Mouse (Mus musculus) adrenal gland, adult 2 months (tissue): ENCODE measurements around the gene Polr3e. TPM values are rescaled to one million over a fixed set of nuclear protein-coding genes. Genes with fewer than 3 reads are reported as not detected.
A peak's percentile ranks its signal among the peaks of the same experiment; 100 is the strongest.

ENCODE experiments used
- DNase-seq: peaks from one replicate; pipeline ENCODE4 v3.0.0; 2021
- polyA plus RNA-seq: library from polyadenylated mRNA; depleted of rRNA; stranded (reverse); fragments of >200 nt; gene quantifications from 2 replicates; pipeline ENCODE4 v1.2.3, GENCODE M21; 2012; rRNA removed
- total RNA-seq, 2 experiments: library from RNA; stranded (reverse); gene quantifications; 2 replicates each; pipeline ENCODE4 v1.2.3; 2021

The Polr3e gene
- total and polyA plus RNA-seq, 3 experiments, result 15.1 to 23.0 (median 22.5) TPM

DNA sequence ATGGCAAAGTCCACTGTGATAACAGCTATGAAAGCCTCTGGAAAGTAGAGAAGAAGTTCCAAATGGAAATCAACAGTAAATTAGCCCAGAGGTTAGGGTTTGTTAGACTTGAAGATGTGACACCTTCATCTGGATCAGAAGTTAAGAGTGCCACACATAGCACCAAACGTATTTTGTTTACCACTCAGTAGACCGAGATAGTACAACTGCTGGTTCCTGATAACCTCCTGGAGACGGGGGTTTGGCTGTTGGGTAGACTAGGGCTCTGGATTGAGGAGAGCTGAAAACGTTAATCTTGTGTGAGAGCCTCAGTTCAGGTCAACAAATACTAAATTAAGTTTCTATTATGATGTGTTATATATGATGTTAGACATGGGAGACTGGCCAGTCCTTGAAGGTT is 62.5 kb downstream of the Polr3e start:
- no peak for DNase-seq

DNA sequence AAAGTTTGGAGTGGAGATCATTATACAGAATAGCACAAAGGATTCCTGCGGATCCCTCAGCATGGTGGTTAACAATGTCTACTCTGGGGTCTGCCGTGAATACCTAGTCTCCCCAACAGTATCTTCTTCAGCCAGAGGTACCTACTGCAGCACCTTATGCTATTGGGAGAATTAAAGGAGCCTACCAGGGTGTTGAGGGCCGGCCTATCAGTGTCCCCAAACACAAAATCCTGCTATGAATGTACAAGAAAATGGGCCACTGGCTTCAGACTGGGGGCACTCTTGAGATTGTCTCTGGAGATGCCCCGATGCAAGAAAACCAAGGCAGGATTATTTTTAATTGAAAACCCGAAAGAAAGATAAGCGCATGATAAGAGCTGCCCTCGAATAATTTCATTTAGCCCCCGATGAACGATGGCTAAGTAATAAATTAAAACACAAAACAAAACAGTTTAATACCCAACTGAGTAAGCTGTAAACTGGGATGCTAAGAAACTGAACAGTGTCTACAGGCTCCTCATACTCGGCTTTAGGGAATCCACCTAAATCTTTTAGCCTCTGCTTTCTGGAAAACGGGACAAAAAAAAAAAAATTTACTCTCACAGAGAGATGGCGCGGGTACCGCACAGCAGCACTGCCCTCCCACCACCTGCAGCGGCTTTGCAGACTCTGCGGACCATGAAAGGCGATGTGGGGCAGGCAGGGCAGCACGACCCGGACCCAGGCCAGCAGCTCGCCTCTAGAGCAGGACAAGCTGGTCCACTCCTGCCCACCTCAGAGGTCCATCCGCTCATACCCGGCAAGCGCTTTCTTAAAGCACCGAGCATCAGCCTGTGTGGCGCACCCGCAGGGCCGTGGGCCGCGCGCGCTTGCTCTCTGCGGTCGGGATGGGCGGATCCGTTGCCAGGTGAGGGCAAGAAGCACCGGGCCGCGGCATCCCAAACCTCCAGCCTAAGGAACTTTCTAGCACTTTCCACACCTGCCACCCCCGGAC is 63.7 kb downstream of the Polr3e start:
- DNase-seq, result peak; percentile 45

DNA sequence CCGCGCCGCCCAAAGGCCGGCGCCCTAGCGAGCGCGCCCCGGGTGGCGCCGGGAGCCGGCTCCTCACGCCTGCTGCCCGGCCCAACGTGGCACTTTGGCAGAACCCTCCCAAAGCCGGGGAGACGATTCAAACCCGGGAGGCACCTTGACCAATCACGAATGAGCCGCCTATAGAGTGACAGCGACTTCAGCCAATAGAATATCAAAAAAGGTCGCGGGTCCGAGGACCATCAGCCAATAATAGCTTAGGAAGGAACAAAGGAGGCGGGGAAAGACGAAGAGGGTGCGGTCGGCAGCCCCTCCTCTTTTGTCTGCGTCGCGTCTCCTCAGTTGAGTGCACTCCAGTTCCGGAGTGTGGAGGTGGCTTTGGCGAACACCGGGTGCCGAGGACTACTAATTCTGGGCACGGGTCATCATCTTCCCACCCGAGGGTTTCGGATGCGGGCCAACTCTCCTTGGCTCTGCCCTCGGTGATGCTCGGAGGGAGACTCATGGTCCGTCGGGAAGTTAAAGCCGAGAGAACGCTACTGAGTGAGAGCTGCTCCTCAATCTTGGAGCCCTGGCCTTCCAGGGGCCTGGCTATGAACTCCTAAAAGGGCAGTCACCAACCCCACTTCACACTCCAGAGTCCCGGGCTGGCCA is 64.8 kb downstream of the Polr3e start, which contains the start of the genes Cdr2 and Mfsd13b:
Gene Cdr2 (minus strand): TSS at position 113 of the 642 bp plus-strand sequence.
Gene Mfsd13b (plus strand): TSS at position 310 of the 642 bp plus-strand sequence.
- peak; percentile 98 for DNase-seq

DNA sequence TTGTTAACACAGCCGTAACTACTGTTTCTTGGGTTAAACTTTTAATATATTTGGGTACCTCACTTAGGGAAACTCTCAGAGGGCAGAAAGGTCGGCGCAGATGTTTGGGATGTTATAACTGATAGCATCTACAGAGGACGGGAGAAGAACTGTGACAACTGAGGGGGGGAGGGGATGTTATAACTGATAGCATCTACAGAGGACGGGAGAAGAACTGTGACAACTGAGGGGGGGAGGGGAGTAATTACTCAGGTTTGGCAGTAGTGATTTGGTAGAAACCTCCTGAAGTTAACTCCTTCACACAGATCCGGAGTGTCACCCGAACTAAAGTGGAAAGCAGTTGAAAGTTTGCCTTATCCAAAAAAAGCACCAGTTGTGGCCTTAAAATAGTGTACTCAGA is 65.4 kb downstream of the Polr3e start:
- no peak for DNase-seq

DNA sequence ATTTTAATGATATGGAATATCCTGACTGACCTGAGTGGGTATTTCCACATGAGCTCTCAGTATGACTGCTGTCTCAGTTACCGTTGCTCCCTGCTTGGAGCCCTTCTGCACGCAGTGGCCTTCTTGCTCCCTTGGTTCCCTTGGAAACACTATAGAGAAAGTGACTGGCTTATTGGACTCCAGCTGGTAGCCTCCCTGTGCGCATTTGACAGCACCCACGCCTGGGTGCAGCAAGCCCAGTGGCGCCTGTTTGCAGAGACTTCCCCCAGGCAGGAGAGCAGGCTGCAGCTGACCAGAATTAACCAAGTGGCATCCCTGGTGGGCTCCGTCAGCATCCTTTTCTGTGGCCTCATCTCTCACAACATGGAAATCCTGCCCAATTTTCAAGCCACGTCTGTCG is 73.6 kb downstream of the Polr3e start:
- DNase-seq, result no peak

Other genes starting within 250 kb of the Polr3e start
- gene Pdzd9, start 247.4 kb upstream of the Polr3e start, total RNA-seq, result not detected
- gene Pdzd9, start 247.4 kb upstream of the Polr3e start, polyA plus RNA-seq, result not detected in 2 replicates
- 10 to 100 TPM; 29.3 to 41.6 TPM for gene Mosmo, start 240.1 kb upstream of the Polr3e start, total RNA-seq
- gene Mosmo, start 240.1 kb upstream of the Polr3e start, polyA plus RNA-seq, result 30.9 and 43.3 TPM in 2 replicates
- gene Vwa3a, start 178.4 kb upstream of the Polr3e start, total RNA-seq, result 1 to 10 TPM; 1.8 to 3.9 TPM
- 0.71 and 1.2 TPM in 2 replicates for gene Vwa3a, start 178.4 kb upstream of the Polr3e start, polyA plus RNA-seq
- not detected for gene Gm5737, start 105.4 kb upstream of the Polr3e start, total RNA-seq
- gene Gm5737, start 105.4 kb upstream of the Polr3e start, polyA plus RNA-seq, result not detected in 2 replicates
- 10 to 100 TPM; 28.3 to 37.6 TPM for gene Eef2k, start 74.9 kb upstream of the Polr3e start, total RNA-seq
- gene Eef2k, start 74.9 kb upstream of the Polr3e start, polyA plus RNA-seq, result 16.6 and 17.1 TPM in 2 replicates
- 1 to 10 TPM; 8.6 to 9.0 TPM for gene Cdr2, start 64.6 kb downstream of the Polr3e start, total RNA-seq
- gene Cdr2, start 64.6 kb downstream of the Polr3e start, polyA plus RNA-seq, result 7.4 and 11.0 TPM in 2 replicates
- gene Mfsd13b, start 64.8 kb downstream of the Polr3e start, total RNA-seq, result not detected
- gene Mfsd13b, start 64.8 kb downstream of the Polr3e start, polyA plus RNA-seq, result 0.06 and 0.28 TPM in 2 replicates
- 100 to 1,000 TPM in 1 of 2 experiments, 10 to 100 TPM in 1; 83.6 to 118 TPM for gene Mettl9, start 116.7 kb downstream of the Polr3e start, total RNA-seq
- gene Mettl9, start 116.7 kb downstream of the Polr3e start, polyA plus RNA-seq, result 40.2 and 44.5 TPM in 2 replicates
- gene Igsf6, start 156.8 kb downstream of the Polr3e start, total RNA-seq, result 1 to 10 TPM; 1.8 to 2.7 TPM
- gene Igsf6, start 156.8 kb downstream of the Polr3e start, polyA plus RNA-seq, result 0.44 and 0.45 TPM in 2 replicates
- gene Otoa, start 163.9 kb downstream of the Polr3e start, total RNA-seq, result under 1 TPM; 0.35 to 0.58 TPM
- gene Otoa, start 163.9 kb downstream of the Polr3e start, polyA plus RNA-seq, result 0.61 and 0.82 TPM in 2 replicates